ENCODE assay signal across 8 mouse cellular contexts in the genomic region with DNA sequence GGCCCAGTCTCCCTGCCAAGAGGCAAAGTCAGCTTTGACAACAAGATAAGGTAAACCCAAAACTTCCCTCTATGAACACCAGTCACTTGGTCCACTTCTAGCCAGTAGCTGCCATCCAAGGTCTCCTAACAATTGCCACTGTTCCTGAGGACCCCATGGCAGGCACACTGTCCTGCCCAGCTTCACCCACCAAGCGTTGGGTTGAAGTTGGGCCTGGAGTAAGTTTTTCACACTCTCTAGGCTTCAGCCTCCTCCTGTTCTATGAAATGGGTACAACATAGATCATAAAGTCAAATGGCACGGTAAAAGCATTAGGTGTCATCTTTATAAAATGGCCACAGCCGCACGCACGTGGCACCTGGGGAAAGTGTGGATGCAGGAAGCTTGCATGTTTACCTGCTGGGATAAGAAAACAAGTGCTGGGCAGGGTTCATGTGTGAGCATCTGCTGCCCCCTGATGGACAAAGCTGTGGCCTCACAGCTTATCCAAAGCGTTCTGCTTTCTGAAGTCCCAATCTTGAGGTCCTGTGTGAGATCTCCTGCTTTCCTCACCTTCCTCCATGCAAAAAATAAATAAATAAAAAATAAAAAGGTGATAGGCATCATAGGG. TPM values are rescaled to one million over a fixed set of nuclear protein-coding genes. Genes with fewer than 3 reads are reported as not detected.
DNase-seq lines count a peak whose midpoint lies in the region; TF ChIP-seq lines count a peak whose summit lies in the region.

No protein-coding gene starts in this region.

- peak; percentile 91 for TF ChIP-seq CTCF in gastrocnemius, adult 2 months (IDR thresholded peaks at IDR 0.05)

- intact Hi-C loops in gastrocnemius, adult 2 months (cut with DNase I), result loop anchor here (1.0 kb wide), 1 partner anchor 155 kb away; no protein-coding TSS in a partner anchor
- intact Hi-C loops in left cerebral cortex, postnatal 36 days (cut with DNase I), result loop anchor here (1.0 kb wide), 1 partner anchor 155 kb away; no protein-coding TSS in a partner anchor

- H3K4me3 ChIP-seq in gastrocnemius, adult 2 months, result no peak overlapping the region

- peak; percentile 18 to 51 for DNase-seq in spleen, adult 18-20 months
- no peak for DNase-seq in spleen, postnatal 4 days (ENCODE audit: low spot score in 2 of 2)
- DNase-seq in cerebellum, postnatal 25 days, result peak; percentile 61 to 80
- peak; percentile 79 for DNase-seq in gastrocnemius, adult 2 months
- peak; percentile 39 to 81 for DNase-seq in kidney, adult 8-10 months
- DNase-seq in left cerebral cortex, postnatal 36 days (ENCODE audit: low spot score in 2 of 2), result peak; percentile 59 to 67
- DNase-seq in natural killer cell, adult 2 months (ENCODE audit: low spot score in 2 of 2), result peak; percentile 30 to 44
- peak; percentile 53 for DNase-seq in thymus, postnatal 14 days

- no peak overlapping the region for H3K27ac ChIP-seq in gastrocnemius, adult 2 months

RNA-seq across cellular contexts. Expression of gene Ssu2, which starts 25.4 kb away (rescaled TPM):
- total RNA-seq in gastrocnemius, adult 2 months (2021), result under 1 TPM; 0.64 to 0.75 TPM
- total RNA-seq in left cerebral cortex, postnatal 36 days (2021), result under 1 TPM in 1 of 2 experiments, not detected in 1; 0.27 TPM

Comparison
In these comparisons a context has a peak if more than half of its experiments do, and no peak if none do; other contexts are left out.
1. DNase-seq: peak in spleen, adult 18-20 months (2 of 2), cerebellum, postnatal 25 days (2 of 2), gastrocnemius, adult 2 months (single experiment), kidney, adult 8-10 months (2 of 2), left cerebral cortex, postnatal 36 days (2 of 2), natural killer cell, adult 2 months (2 of 2) and thymus, postnatal 14 days (single experiment); none in spleen, postnatal 4 days (0 of 2).